Mouse (Mus musculus) liver, embryonic 14.5 days (tissue): ENCODE data around the gene Art4.

Experiments used
- CTCF ChIP-seq: IDR thresholded peaks from 2 replicates; pipeline ENCODE4 v1.5.1; 2016; ENCODE audit warnings: antibody characterized with exemption, low read depth, control low read depth
- EP300 ChIP-seq: IDR thresholded peaks from 2 replicates; pipeline ENCODE4 v1.6.1; 2016; ENCODE audit warnings: antibody characterized with exemption, low read depth

DNA sequence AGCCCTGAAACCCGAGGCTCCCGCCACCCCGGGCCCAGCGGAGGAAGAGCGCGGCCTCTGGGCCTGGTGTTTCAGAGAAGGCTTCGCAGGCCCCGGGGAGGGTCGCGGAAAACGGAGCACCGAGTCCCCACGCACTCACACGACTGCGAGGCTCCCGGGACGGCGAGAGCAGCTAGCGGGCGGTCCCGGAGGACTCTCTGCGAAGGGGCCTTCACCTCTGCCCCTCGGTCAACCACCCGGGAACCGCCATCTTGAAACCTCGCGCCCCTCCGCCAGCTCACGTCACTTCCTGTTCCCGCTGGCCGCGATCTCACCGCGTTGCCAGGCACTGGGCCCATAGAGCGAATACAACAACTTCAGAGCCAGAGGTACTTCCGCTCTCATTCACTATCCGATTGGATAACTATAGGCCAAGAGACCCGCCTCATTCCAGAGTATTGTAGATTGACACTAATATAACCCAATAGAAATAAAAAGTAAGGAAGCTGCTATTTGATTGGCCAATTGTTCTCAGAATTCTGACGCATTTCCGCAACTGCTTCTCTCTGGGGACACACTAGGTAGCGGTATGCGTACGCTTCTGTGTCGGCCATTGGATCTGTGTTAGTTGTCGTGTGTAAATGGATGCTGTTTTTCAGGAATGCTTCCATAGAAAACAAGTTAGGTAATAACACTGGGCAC, 29.5 kb downstream of the Art4 start, which contains the start of gene Wbp11:
- peak; percentile 47; the same call in 1 of the 2 replicates for TF ChIP-seq CTCF
- TF ChIP-seq EP300 = no peak
